Mouse (Mus musculus) left cerebral cortex, postnatal 25 days (tissue): ENCODE measurements at regions not wholly inside any gene's neighbourhood (a gene's known extent, or its start where the extent isn't known, plus 50 kb on each side); places are given as distances from the start of the nearest gene placed in this dataset.

Source experiments
- DNase-seq, 2 experiments: peaks; one replicate each; pipeline ENCODE4 v3.0.0; 2022; ENCODE audit warnings: low spot score in 2 of 2, mixed read lengths in 1 of 2
- intact Hi-C: fragments of 180-260 bp; cut with DNase I; formaldehyde crosslinking; loops from one replicate; pipeline ENCODE4 v1.15.1; 2025

DNA sequence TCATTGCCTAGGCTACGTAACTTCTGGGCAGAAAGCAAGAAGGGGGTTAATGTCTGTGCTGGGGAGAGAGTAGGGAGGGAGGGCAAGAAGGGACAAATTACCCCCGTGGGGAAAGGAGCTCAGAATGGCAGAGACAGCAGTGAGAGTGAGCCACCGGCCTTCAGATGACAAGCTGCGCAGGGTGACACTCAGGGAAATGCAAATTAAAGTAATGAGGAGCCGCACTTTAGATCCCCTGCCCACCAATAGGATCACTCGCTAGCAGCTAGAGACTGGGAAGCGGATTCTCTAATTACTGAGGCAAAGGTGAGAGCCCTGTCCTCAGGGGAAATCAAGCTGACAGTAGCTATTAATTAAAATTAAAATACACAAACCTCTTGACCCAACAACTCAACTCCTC lies 202.5 kb downstream of the Arhgef10l start:
- intact Hi-C loops, result loop anchor here (5.0 kb wide), 1 partner anchor 91 kb away; no protein-coding TSS in a partner anchor
- DNase-seq, result no peak

DNA sequence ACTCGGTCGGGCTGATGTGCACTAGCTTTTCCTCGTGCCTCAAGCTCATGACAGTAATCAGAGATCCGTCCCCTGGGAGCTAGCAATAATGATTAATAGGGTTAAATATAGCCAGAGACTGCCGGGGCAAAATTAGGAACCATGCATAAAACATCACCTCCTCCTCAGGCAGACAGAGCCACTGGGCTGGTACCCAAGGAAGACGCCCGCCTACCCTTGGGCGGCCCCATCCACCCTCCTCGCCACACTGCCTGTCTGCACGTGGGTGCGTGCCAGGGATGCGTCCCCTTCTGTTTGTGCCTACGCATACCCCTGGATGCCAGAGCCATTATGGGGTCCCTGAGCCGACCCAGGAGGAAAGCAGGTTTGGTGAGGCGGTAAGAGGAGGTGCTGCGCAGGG lies 204.5 kb downstream of the Arhgef10l start:
- intact Hi-C loops, result loop anchor here (5.0 kb wide), 1 partner anchor 89 kb away; no protein-coding TSS in a partner anchor
- peak; percentile 71 to 91 for DNase-seq

DNA sequence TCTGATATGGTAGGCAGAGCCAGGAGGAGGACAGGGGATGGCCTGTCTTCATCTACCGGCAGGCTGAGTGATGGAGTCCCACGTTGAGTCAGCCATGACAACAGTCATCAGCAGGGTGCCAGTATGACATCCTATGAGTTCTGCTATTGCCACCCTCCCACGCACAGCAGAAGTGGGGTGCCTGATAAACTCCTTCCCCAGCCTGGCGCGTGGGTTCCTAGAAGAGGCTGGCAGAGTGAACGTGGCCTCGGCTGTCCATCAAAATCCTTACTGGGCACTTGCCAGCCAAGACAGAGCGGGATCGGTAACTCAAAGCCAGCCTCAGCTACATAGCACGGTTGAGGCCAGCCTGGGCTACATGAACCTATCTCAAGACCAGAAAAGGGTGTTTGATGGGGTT lies 202.5 kb upstream of the Igsf21 start:
- DNase-seq, result peak; percentile 69 to 89
- intact Hi-C loops, result no loop called here

GRCm38 (mm10) chr4:140446455-140446854 lies 199.9 kb upstream of the Igsf21 start:
- peak in 1 of 2 experiments; percentile 69 for DNase-seq
- intact Hi-C loops, result no loop called here

- DNase-seq, result no peak
- intact Hi-C loops, result no loop called here
These were observed 199.3 kb upstream of the Igsf21 start for GRCm38 (mm10) chr4:140445931-140446330.

GRCm38 (mm10) chr4:140443221-140443620 lies 196.6 kb upstream of the Igsf21 start:
- DNase-seq, result no peak
- intact Hi-C loops, result no loop called here

DNA sequence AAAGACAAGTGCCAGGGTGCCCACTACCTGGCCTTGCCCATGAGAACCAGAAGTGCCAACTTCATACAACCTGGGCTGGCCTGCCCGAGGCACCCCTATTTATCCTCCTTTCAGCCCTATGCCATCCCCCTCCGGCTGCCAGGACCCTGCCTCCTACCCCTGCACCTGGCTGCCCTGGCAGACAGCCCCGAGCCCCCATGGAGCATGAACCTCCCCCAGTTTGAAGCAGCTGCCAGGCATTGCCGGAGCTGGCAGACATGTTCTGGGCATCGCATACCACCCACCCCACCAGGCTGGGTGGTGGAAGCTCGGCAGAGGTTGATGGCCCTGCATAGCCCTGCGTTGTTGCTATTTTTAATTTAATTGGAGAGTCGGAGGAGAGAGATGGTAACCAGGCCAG lies 195.2 kb upstream of the Igsf21 start:
- DNase-seq, result no peak
- intact Hi-C loops, result no loop called here

GRCm38 (mm10) chr4:140439856-140440255 lies 193.3 kb upstream of the Igsf21 start:
- no peak for DNase-seq
- intact Hi-C loops, result no loop called here

DNA sequence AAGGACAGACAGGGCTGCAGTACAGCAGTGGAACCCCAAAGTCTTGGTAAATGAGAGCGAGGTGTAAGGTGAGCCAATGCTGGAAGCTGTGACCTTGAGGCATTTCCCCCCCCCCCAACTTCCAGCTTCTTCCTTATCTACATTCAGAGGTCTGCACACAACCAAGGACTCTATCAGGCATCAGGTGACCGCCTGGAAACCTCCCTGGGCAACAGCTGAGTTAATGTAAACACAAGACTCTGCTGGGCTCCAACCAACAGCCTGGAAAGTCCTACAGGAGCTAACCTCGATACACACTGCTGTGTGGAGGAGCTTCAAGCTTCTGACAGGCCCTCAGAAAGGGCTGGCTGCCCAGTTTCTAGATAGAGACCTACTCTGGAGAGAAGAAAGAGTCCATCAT lies 189.4 kb upstream of the Igsf21 start:
- no peak for DNase-seq
- intact Hi-C loops, result no loop called here

GRCm38 (mm10) chr4:140433744-140434542 lies 187.4 kb upstream of the Igsf21 start:
- no peak for DNase-seq
- intact Hi-C loops, result no loop called here

DNA sequence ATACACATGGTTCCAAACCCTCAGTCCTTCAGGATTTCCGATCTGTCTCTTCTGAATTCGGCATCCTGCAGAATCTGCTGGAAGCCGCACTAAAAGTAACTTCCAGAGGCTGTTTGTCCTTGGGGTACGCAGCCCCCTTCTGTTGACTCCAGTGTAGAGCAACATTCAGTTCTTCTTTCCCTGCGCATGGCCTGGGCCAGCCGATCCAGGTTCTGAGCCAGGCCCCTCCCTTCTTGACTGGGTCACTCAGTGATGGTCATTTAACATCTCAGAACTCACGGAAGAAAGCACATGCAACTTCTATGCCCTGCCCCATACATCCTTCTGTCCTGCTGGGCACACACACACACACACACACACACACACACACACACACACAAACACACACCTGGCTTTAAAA lies 185.5 kb upstream of the Igsf21 start:
- intact Hi-C loops, result no loop called here
- no peak for DNase-seq

DNA sequence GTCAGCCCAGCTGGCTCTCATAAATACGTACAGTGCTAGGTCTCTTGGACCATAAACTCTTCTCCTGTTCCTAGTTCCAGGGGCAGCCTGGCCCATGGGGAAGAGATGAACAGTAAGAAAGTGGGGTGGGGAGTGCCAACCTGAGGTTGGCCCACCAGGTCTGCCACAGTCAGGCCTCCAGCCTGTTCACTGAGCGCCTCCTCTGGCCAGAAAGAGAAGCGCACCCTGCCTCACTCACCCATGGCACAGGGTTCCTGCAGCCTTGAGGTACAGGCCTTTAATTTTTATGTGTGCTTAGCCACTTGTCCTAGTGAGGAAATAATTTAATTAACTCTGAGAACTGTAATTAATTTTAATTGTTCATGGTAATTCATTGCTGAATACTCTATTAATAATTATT lies 180.5 kb upstream of the Igsf21 start:
- DNase-seq, result no peak
- intact Hi-C loops, result no loop called here

DNA sequence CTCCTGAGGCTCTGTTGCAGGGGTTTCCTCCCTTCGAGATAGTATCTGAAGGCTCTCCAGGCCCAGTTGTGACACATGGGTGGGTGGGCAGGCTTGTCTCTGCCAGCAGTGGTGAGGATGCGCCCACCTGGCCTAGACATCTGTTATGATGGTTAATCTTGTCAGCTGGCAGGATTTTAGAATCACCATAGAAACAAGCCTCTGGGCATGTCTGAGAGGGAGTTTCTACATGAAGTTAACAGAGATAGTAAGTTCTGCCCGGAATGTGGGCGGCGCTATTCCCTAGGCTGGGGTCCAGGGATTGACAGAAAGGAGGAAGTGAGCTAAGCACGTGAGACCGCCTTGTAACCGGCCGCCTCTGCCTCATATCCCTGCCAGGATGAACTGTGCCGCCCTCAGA lies 177.2 kb upstream of the Igsf21 start:
- DNase-seq, result peak; percentile 68 to 95
- intact Hi-C loops, result no loop called here

GRCm38 (mm10) chr4:140421926-140422585 lies 175.5 kb upstream of the Igsf21 start:
- DNase-seq, result peak in 1 of 2 experiments; percentile 43
- intact Hi-C loops, result no loop called here

- no peak for DNase-seq
- intact Hi-C loops, result no loop called here
These were observed 173.3 kb upstream of the Igsf21 start for GRCm38 (mm10) chr4:140419720-140420412.

GRCm38 (mm10) chr4:140412312-140412930 lies 165.8 kb upstream of the Igsf21 start:
- DNase-seq, result peak; percentile 17 to 64
- intact Hi-C loops, result no loop called here

- intact Hi-C loops, result no loop called here
- no peak for DNase-seq
These were observed 161.9 kb upstream of the Igsf21 start for GRCm38 (mm10) chr4:140408446-140408845.

DNA sequence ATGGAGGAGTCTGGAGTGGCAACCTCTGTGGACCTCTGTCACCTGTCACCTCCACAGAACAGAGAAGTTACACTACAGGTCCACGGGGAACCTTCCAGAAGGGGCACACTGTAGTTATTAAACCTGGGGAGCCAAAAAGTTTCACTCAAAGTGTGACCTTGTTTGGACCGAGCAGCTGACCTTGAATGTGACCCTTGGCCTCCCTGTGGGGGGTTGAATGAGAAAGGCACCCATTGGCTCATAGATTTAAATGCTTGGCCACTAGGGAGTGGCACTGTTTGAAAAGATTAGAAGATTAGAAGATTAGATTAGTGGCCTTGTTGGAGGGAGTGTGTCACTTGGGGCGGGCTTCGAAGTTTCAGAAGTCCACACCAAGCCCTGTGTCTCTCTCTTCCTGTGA lies 160.3 kb upstream of the Igsf21 start:
- no peak for DNase-seq
- intact Hi-C loops, result no loop called here

DNA sequence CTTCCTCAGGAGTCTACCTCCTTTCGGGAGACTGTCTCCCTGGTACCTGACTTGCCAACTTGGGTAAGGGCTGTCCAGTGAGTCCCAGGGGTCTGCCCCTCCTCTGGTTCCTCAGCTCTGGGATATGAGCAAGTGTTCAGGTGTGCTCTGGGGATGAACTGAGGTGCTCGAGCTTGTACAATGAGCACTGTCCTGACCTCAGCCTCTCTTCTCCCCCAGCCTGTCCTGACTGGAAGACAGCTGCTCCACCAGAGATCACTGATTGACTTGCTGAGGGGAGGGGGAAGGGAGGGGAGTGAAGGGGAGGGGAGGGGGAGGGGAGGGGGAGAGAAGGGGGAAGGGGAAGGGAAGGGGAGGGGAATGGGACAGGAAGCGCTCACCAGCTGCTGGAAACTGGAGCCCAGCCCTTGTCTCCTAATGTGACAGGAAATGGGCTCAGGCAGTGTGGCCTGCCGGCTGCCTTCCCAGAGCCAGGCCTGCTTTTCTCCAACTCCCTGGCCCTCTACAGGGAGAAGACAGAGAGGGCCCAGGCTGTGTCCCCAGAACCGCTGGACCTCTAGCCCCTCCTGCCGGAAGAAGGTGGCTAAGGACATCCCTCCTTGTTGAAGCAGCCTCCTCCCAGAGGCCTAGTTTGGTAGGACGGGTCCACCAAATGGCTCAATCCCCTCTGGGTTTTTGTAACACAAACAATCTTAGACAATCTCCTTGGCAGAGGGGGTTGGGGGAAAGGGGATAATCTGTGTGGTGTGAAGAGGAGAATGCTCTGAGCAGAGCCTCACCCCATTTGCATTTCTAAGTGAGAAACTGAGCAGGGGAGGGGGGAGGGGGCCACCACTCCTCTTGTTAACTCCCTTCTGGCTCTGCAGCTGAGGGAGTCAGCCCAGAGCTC lies 159.7 kb upstream of the Igsf21 start:
- intact Hi-C loops, result no loop called here
- DNase-seq, result no peak
